Mouse (Mus musculus): Measurements from ENCODE around the gene Agps.

DNA sequence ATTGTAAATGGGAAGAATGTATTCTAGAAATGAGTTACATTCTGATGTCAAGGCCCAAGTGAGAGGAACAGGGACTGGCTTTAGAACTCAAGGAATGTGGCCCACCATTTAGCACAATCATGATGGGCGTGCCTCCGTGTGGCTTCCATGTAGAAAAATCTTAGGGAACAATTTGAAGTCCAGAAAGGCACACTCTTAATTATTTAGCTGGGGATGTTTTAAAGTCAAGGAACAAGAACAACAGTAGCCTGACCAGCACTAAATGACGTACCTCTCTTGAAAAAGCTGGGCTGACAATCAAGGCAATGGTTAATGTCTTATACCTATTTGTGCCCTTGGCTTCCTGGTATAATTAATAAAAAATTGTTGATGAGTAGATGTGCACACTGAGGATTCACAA lies 25.1 kb upstream of the Agps start:
- no peak for TF ChIP-seq CTCF (IDR thresholded peaks at IDR 0.05; ENCODE audit: extremely low read depth, insufficient read length, insufficient replicate concordance, low read depth, low read length)
- TF ChIP-seq POLR2A (IDR thresholded peaks at IDR 0.05; ENCODE audit: low read depth, low read length): no peak
